In genomic region chr11:115408266-115408920, GRCm38 (mm10) we compare ENCODE assay signal across 9 mouse cellular contexts. TPM values are rescaled to one million over a fixed set of nuclear protein-coding genes. Genes with fewer than 3 reads are reported as not detected.
DNase-seq lines count a peak whose midpoint lies in the region; ATAC-seq and TF ChIP-seq lines count a peak whose summit lies in the region.
"Had no signal": no experiment of that assay in that cellular context is flagged by ENCODE, and none has a peak within 500 bp of the region (broad histone marks: within the 10 kb centered on the region; RNA-seq: fewer than 3 reads in every experiment).

No protein-coding gene starts in this region.

- H3K4me1 ChIP-seq in cortical plate, adult 2 months (ENCODE audit: control insufficient read depth, insufficient read depth, low read length): peaks cover 2% of the 10 kb centered on the region; the same call in 1 of the 2 replicates
- H3K4me1 ChIP-seq in hindbrain, embryonic 16.5 days (ENCODE audit: control insufficient read depth, insufficient read depth, low read depth, low read length): peaks cover 19% of the 10 kb centered on the region

- no peak for TF ChIP-seq POLR2A in cortical plate, adult 2 months (IDR thresholded peaks at IDR 0.05; ENCODE audit: extremely low read depth, insufficient read depth, low read length)

- no peak for DNase-seq in left cerebral cortex, adult 2 months (ENCODE audit: extremely low spot score in 1 of 2, low spot score in 2 of 2)
- no peak for DNase-seq in left cerebral cortex, postnatal 36 days (ENCODE audit: low spot score in 2 of 2)
- DNase-seq in thymus, adult 18-20 months: peak; percentile 53 to 80
- DNase-seq in frontal cortex, adult 2 months (ENCODE audit: extremely low spot score in 1 of 2, low spot score in 1 of 2): no peak
- DNase-seq: cerebellum, adult 9-11 months had no signal

- WGBS in hindbrain, embryonic 16.5 days: 75% methylated on average over 6 of the region's 6 CpGs

- no peak overlapping the region for H3K4me3 ChIP-seq in left cerebral cortex, adult 2 months
- no peak overlapping the region for H3K4me3 ChIP-seq in cortical plate, adult 2 months (ENCODE audit: insufficient read depth, low read length)
- no peak overlapping the region for H3K4me3 ChIP-seq in hindbrain, embryonic 16.5 days (ENCODE audit: low read length)

- intact Hi-C loops in left cerebral cortex, adult 2 months (cut with DNase I): no loop called here
- intact Hi-C loops in left cerebral cortex, postnatal 36 days (cut with DNase I): no loop called here

- H3K4me2 ChIP-seq in hindbrain, embryonic 16.5 days (ENCODE audit: low read length): no peak overlapping the region

- H3K27me3 ChIP-seq in hindbrain, embryonic 16.5 days (replicated peaks; ENCODE audit: control insufficient read depth, insufficient read depth, low read length): no peaks in the 10 kb centered on the region

- peak overlapping the region; percentile 1; the same call in 1 of the 2 replicates for H3K27ac ChIP-seq in left cerebral cortex, adult 2 months
- H3K27ac ChIP-seq in cortical plate, adult 2 months (ENCODE audit: insufficient read depth, low read length): no peak overlapping the region
- H3K27ac ChIP-seq in hindbrain, embryonic 16.5 days (ENCODE audit: low read depth, low read length): peak overlapping the region; percentile 35; the same call in 1 of the 2 replicates

- no peak for ATAC-seq in hindbrain, embryonic 16.5 days
- no peak for ATAC-seq in erythroblast, adult 5-6 weeks (replicated peaks; ENCODE audit: low FRiP score, poor library complexity, severe bottlenecking)

- no peak overlapping the region for H3K9ac ChIP-seq in hindbrain, embryonic 16.5 days (ENCODE audit: low read depth, low read length)

- no peaks in the 10 kb centered on the region for H3K9me3 ChIP-seq in hindbrain, embryonic 16.5 days (ENCODE audit: control insufficient read depth, low read length)

- no peak; the same call in none of the 2 replicates for TF ChIP-seq CTCF in left cerebral cortex, adult 2 months (IDR thresholded peaks at IDR 0.05)
- 0 out of 2 replicates have a peak, but pooled peaks have one; percentile 13 for TF ChIP-seq CTCF in cortical plate, adult 2 months (IDR thresholded peaks at IDR 0.05; ENCODE audit: extremely low read depth, insufficient read depth, low read length)

- peaks cover 8% of the 10 kb centered on the region; the same call in 1 of the 2 replicates for H3K36me3 ChIP-seq in hindbrain, embryonic 16.5 days (ENCODE audit: control insufficient read depth, insufficient read depth, low read length)

RNA-seq across cellular contexts. Expression of gene Mrpl58, which starts 4.8 kb away (rescaled TPM):
- 100 to 1,000 TPM; 113 to 118 TPM for total RNA-seq in left cerebral cortex, adult 2 months (2021)
- 100 to 1,000 TPM; 115 to 119 TPM for total RNA-seq in left cerebral cortex, postnatal 36 days (2021)
- 121 and 124 TPM in 2 replicates for polyA plus RNA-seq in cortical plate, adult 2 months (2012; rRNA removed)
- 185 and 186 TPM in 2 replicates for polyA plus RNA-seq in hindbrain, embryonic 16.5 days (2015; fragmentation: Nextera tagmentation; extraction: Ambion mirVana)
- polyA plus RNA-seq in frontal cortex, adult 2 months (2012; rRNA removed): 129 and 134 TPM in 2 replicates
- total RNA-seq in erythroblast, adult 5-6 weeks (2015; ENCODE audit: low replicate concordance): 19.2 and 34.4 TPM in 2 replicates
- 18.0 and 23.0 TPM in 2 replicates for total RNA-seq in erythroblast, adult 5-6 weeks (2017; ENCODE audit: low replicate concordance)

RNA-seq across cellular contexts. Expression of gene Atp5h, which starts 11.4 kb away (rescaled TPM):
- total RNA-seq in left cerebral cortex, adult 2 months (2021): 100 to 1,000 TPM; 436 to 465 TPM
- total RNA-seq in left cerebral cortex, postnatal 36 days (2021): 100 to 1,000 TPM; 417 to 474 TPM
- polyA plus RNA-seq in cortical plate, adult 2 months (2012; rRNA removed): 720 and 722 TPM in 2 replicates
- 832 and 923 TPM in 2 replicates for polyA plus RNA-seq in hindbrain, embryonic 16.5 days (2015; fragmentation: Nextera tagmentation; extraction: Ambion mirVana)
- 785 and 842 TPM in 2 replicates for polyA plus RNA-seq in frontal cortex, adult 2 months (2012; rRNA removed)
- 282 and 306 TPM in 2 replicates for total RNA-seq in erythroblast, adult 5-6 weeks (2015; ENCODE audit: low replicate concordance)
- 240 and 279 TPM in 2 replicates for total RNA-seq in erythroblast, adult 5-6 weeks (2017; ENCODE audit: low replicate concordance)

RNA-seq across cellular contexts. Expression of gene Kctd2, which starts 11.5 kb away (rescaled TPM):
- total RNA-seq in left cerebral cortex, adult 2 months (2021): 10 to 100 TPM; 72.4 to 76.2 TPM
- 10 to 100 TPM; 72.0 to 79.2 TPM for total RNA-seq in left cerebral cortex, postnatal 36 days (2021)
- 75.0 and 81.1 TPM in 2 replicates for polyA plus RNA-seq in cortical plate, adult 2 months (2012; rRNA removed)
- polyA plus RNA-seq in hindbrain, embryonic 16.5 days (2015; fragmentation: Nextera tagmentation; extraction: Ambion mirVana): 5.7 and 10.2 TPM in 2 replicates
- polyA plus RNA-seq in frontal cortex, adult 2 months (2012; rRNA removed): 71.8 and 78.7 TPM in 2 replicates
- total RNA-seq in erythroblast, adult 5-6 weeks (2015; ENCODE audit: low replicate concordance): 2.1 and 5.9 TPM in 2 replicates
- total RNA-seq in erythroblast, adult 5-6 weeks (2017; ENCODE audit: low replicate concordance): 2.8 and 8.3 TPM in 2 replicates

RNA-seq across cellular contexts. Expression of gene Cdr2l, which starts 26.7 kb away (rescaled TPM):
- 10 to 100 TPM; 25.0 to 26.4 TPM for total RNA-seq in left cerebral cortex, adult 2 months (2021)
- 10 to 100 TPM; 20.6 to 23.1 TPM for total RNA-seq in left cerebral cortex, postnatal 36 days (2021)
- 20.6 and 21.5 TPM in 2 replicates for polyA plus RNA-seq in cortical plate, adult 2 months (2012; rRNA removed)
- 16.1 and 18.0 TPM in 2 replicates for polyA plus RNA-seq in hindbrain, embryonic 16.5 days (2015; fragmentation: Nextera tagmentation; extraction: Ambion mirVana)
- polyA plus RNA-seq in frontal cortex, adult 2 months (2012; rRNA removed): 22.7 and 23.1 TPM in 2 replicates
- total RNA-seq in erythroblast, adult 5-6 weeks (2015; ENCODE audit: low replicate concordance): not detected in 2 replicates
- not detected in 2 replicates for total RNA-seq in erythroblast, adult 5-6 weeks (2017; ENCODE audit: low replicate concordance)

RNA-seq across cellular contexts. Expression of gene Trim80, which starts 32.0 kb away (rescaled TPM):
- total RNA-seq in left cerebral cortex, adult 2 months (2021): under 1 TPM in 1 of 2 experiments, not detected in 1; 0.16 TPM
- total RNA-seq in left cerebral cortex, postnatal 36 days (2021): not detected
- polyA plus RNA-seq in cortical plate, adult 2 months (2012; rRNA removed): not detected in 2 replicates
- polyA plus RNA-seq in hindbrain, embryonic 16.5 days (2015; fragmentation: Nextera tagmentation; extraction: Ambion mirVana): 0.15 TPM in 1 of 2 replicates, not detected in the other
- 0.06 and 0.17 TPM in 2 replicates for polyA plus RNA-seq in frontal cortex, adult 2 months (2012; rRNA removed)
- not detected in 2 replicates for total RNA-seq in erythroblast, adult 5-6 weeks (2015; ENCODE audit: low replicate concordance)
- not detected in 2 replicates for total RNA-seq in erythroblast, adult 5-6 weeks (2017; ENCODE audit: low replicate concordance)
- polyA plus RNA-seq: limb, embryonic 11.5 days had no signal

Comparison
In these comparisons a context has a peak if more than half of its experiments do, and no peak if none do; other contexts are left out.
1. DNase-seq: peak in thymus, adult 18-20 months (2 of 2); none in left cerebral cortex, adult 2 months (0 of 2), left cerebral cortex, postnatal 36 days (0 of 2) and frontal cortex, adult 2 months (0 of 2).
2. RNA of gene Kctd2, which starts 11.5 kb away (total RNA-seq): 72.0 to 79.2 TPM in left cerebral cortex, postnatal 36 days and 72.4 to 76.2 TPM in left cerebral cortex, adult 2 months; 2.1 to 8.3 TPM in erythroblast, adult 5-6 weeks; every median in the first group is over 4 times any median in the second.